Mouse (Mus musculus) thymus, postnatal 25 days (tissue): ENCODE data around the gene Olfr1500.
"Not testable (repeated sequence)": the region's sequence is repeated elsewhere in the genome, so short reads cannot be mapped to it uniquely, and the experiment has no call there.

ENCODE experiments used
- DNase-seq: peaks from one replicate; pipeline ENCODE4 v3.0.0; 2022

Olfr1500 gene

DNA sequence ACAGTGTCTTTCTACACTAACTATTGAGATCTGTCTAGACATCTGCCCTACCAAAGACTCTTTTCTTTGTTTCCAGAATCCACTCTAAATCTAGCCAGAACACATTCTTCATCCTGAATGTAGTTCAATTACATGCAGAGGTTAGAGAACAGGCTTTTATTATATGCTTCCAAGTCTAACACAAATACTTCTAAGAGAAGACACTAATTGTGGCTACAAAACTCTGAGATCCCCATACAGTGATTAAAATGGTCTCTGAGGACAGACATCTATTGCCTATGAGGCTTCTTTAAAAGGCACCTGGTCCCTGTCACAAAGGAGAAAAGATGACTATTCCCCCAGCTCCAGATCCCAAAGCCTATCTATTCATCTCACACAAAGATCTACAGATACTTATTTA is at the start of gene Olfr1500:
Gene Olfr1500 (minus strand): TSS at position 101 of the 400 bp plus-strand sequence.
- DNase-seq = no peak

DNA sequence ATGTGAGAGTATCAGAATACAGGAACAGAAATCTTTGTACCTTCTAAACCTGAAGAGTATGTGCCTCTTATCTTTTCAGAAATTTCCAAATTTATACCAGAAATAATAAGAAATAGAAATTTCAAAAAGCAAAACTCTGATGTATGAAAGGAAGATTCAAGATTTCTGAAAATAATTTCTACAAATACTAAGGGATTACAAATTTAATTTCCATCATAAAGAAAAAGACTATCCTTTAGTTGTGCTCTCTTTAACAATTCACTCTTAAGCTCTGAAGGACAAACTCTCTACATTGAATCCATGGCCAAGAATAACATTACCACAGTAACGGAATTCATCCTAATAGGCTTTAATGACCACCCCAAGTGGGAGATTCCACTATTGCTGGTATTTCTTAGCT is 31.2 kb upstream of the Olfr1500 start, which contains the start of gene Olfr1502:
Gene Olfr1502 (plus strand): TSS at position 301 of the 400 bp plus-strand sequence.
- DNase-seq = no peak

DNA sequence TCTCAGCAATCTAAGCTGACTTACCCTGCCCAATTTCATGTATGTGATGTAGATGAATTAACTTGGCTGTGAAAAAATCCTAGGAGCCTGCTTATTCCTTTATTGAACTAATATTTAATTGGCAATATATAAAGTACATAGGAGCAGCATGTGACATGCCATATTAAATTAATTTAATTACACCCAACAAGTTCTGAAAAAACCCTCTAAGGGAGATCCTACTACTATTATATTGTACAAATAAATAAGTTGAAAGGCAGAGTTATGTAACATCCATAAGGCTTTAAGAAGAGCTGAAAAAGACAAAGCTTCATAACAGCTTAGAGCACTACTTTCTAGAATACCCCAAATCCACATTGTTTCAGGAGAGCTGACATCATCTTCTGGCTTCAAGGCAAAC is 20.3 kb upstream of the Olfr1500 start, which contains the start of gene Olfr1501:
Gene Olfr1501 (minus strand): TSS at position 101 of the 400 bp plus-strand sequence.
- not testable (repeated sequence) for DNase-seq

GRCm38 (mm10) chr19:13828447-13828846 is 1.8 kb downstream of the Olfr1500 start:
- no peak for DNase-seq

GRCm38 (mm10) chr19:13820847-13821246 is 9.4 kb downstream of the Olfr1500 start:
- DNase-seq = no peak

- DNase-seq = no peak
Observed at GRCm38 (mm10) chr19:13819347-13819746, 10.9 kb downstream of the Olfr1500 start, which contains the start of gene Olfr1499. Gene Olfr1499 (minus strand): TSS chr19:13819447.

GRCm38 (mm10) chr19:13818827-13819226 is 11.5 kb downstream of the Olfr1500 start:
- DNase-seq = no peak

DNA sequence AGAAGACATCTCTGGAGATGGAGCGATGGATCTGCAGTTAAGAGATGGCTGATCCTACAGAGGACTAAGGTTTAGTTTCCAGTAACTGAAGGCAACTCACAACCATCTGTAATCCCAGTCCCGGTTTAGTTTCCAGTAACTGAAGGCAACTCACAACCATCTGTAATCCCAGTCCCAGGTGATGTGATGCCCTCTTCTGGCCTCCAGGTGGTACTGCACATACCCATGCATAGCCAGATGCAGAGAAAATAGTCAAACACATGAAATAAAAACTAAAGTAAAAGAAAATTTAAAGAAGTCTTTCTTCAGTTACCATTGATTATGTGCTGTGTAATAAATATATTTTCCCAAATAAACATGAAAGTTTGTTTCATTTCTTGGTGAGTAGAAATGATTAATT is 17.5 kb downstream of the Olfr1500 start:
- no peak for DNase-seq

GRCm38 (mm10) chr19:13805486-13805885 is 24.8 kb downstream of the Olfr1500 start:
- not testable (repeated sequence) for DNase-seq

- DNase-seq = no peak
Observed at GRCm38 (mm10) chr19:13798102-13798501, 32.2 kb downstream of the Olfr1500 start, which contains the start of gene Olfr1497. Gene Olfr1497 (minus strand): TSS chr19:13798202.

DNA sequence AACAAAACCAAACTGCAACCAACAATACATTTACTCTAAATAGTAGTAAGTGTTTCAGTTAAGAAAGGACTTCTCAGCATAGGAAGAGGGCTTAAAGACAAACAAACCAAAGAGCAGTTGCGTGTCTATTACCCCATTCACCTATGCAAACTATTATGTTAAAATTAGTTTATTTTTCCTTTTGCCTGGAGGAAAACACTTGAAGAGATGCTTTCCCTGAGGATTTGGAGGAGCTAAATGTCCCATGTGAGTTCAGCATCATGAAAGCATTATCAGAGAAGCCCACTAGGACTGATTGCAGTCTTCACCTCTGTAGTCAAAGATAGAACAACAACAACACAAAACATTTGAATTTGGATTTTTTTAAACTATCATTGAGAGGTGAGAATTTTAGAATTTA is 52.7 kb downstream of the Olfr1500 start, which contains the start of gene Olfr1496:
Gene Olfr1496 (plus strand): TSS at position 301 of the 400 bp plus-strand sequence.
- DNase-seq = no peak
